ENCODE assay signal across 8 mouse cellular contexts in the genomic region with DNA sequence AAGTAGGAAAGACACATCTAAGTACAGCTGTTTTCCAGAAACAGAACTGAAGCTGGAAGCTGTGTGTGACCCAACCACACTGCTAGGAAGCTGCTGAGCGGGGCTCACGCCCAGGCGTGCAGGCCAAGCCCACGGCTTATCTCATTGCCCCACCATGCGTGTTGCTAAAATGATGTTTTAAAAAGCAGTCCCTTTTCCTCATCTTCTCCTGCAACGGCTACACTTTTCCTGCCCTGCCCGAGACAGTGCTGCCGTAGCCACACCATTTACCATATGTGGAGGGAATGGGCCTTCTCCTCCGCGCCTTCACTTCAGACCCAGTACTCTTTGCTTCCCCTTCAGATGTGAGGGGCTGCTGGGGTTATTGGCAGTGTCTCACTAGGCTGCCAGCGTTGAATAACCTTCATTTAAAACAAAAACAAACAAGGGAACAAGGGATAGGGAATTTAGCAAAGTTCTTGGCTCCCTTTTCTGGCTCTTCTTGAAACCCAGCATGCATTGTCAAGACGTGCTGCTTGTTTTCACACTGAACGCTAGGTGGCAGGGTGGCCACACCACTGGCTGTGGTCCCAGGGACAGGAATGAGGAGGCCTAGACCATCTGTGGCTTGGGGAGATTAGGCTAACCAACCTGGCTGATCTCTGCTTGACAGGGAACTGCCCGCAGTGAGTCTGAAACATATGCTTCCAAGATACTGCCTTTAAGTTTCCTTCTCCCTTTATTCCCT.
DNase-seq lines count a peak whose midpoint lies in the region; ATAC-seq and TF ChIP-seq lines count a peak whose summit lies in the region.

No protein-coding gene starts in this region.

- peak; percentile 87 for ATAC-seq in embryonic facial prominence, embryonic 15.5 days (ENCODE audit: insufficient number of reproducible peaks, low FRiP score, low TSS enrichment, low read depth)
- ATAC-seq in kidney, embryonic 14.5 days (ENCODE audit: low FRiP score, low TSS enrichment) = peak; percentile 90
- ATAC-seq in limb, embryonic 15.5 days (ENCODE audit: insufficient number of reproducible peaks, low FRiP score, low TSS enrichment, low read depth) = peak; percentile 89

- no peak overlapping the region for H3K4me2 ChIP-seq in embryonic facial prominence, embryonic 15.5 days (replicated peaks)
- no peak overlapping the region for H3K4me2 ChIP-seq in kidney, embryonic 14.5 days (replicated peaks; ENCODE audit: low read depth, low read length)
- no peak overlapping the region for H3K4me2 ChIP-seq in limb, embryonic 15.5 days

- peak; percentile 56; the same call in 1 of the 2 replicates for TF ChIP-seq POLR2A in bone marrow, adult 2 months (IDR thresholded peaks at IDR 0.05; ENCODE audit: borderline replicate concordance, control insufficient read depth, low read depth, low read length)

- peak; percentile 93 for DNase-seq in 416B (ENCODE audit: low read depth)
- peak; percentile 84 to 88 for DNase-seq in heart, adult 9 months (ENCODE audit: low spot score in 2 of 2)
- peak; percentile 46 to 59 for DNase-seq in monocyte, adult 2 months (ENCODE audit: low read depth in 1 of 2, low spot score in 2 of 2)
- peak; percentile 84 to 92 for DNase-seq in spleen, postnatal 36 days (ENCODE audit: low spot score in 2 of 2)

- H3K4me3 ChIP-seq in bone marrow, adult 2 months (replicated peaks; ENCODE audit: control insufficient read depth, low read depth, low read length) = no peak overlapping the region
- H3K4me3 ChIP-seq in embryonic facial prominence, embryonic 15.5 days (replicated peaks) = no peak overlapping the region
- no peak overlapping the region for H3K4me3 ChIP-seq in kidney, embryonic 14.5 days (ENCODE audit: low read length)
- no peak overlapping the region for H3K4me3 ChIP-seq in limb, embryonic 15.5 days

- no peaks in the 10 kb centered on the region for H3K36me3 ChIP-seq in embryonic facial prominence, embryonic 15.5 days
- no peaks in the 10 kb centered on the region for H3K36me3 ChIP-seq in kidney, embryonic 14.5 days (ENCODE audit: control insufficient read depth, insufficient read depth, low read length)
- H3K36me3 ChIP-seq in limb, embryonic 15.5 days = no peaks in the 10 kb centered on the region

- 31% methylated on average over 14 of the region's 14 CpGs for WGBS in bone marrow, adult 2 months
- 22% methylated on average over 14 of the region's 14 CpGs for WGBS in embryonic facial prominence, embryonic 15.5 days
- 54% methylated on average over 14 of the region's 14 CpGs for WGBS in kidney, embryonic 14.5 days
- 38% methylated on average over 14 of the region's 14 CpGs for WGBS in limb, embryonic 15.5 days

- no peak overlapping the region for H3K9ac ChIP-seq in embryonic facial prominence, embryonic 15.5 days
- no peak overlapping the region for H3K9ac ChIP-seq in kidney, embryonic 14.5 days (ENCODE audit: low read depth, low read length)
- H3K9ac ChIP-seq in limb, embryonic 15.5 days = no peak overlapping the region

- H3K9me3 ChIP-seq in embryonic facial prominence, embryonic 15.5 days (replicated peaks) = no peaks in the 10 kb centered on the region
- H3K9me3 ChIP-seq in kidney, embryonic 14.5 days (ENCODE audit: control insufficient read depth, low read length) = no peaks in the 10 kb centered on the region
- no peaks in the 10 kb centered on the region for H3K9me3 ChIP-seq in limb, embryonic 15.5 days

- peak overlapping the region; percentile 76 for H3K27ac ChIP-seq in bone marrow, adult 2 months (ENCODE audit: control insufficient read depth, insufficient read depth, low read depth, low read length, poor library complexity)
- H3K27ac ChIP-seq in embryonic facial prominence, embryonic 15.5 days (replicated peaks) = peak overlapping the region; percentile 86
- peak overlapping the region; percentile 43 for H3K27ac ChIP-seq in kidney, embryonic 14.5 days (ENCODE audit: low read depth, low read length)
- peak overlapping the region; percentile 78 for H3K27ac ChIP-seq in limb, embryonic 15.5 days

- peak; percentile 100 for TF ChIP-seq CTCF in bone marrow, adult 2 months (IDR thresholded peaks at IDR 0.05; ENCODE audit: control insufficient read depth, insufficient read depth, low read length)

- H3K27me3 ChIP-seq in embryonic facial prominence, embryonic 15.5 days = no peaks in the 10 kb centered on the region
- H3K27me3 ChIP-seq in kidney, embryonic 14.5 days (ENCODE audit: control insufficient read depth, insufficient read depth, low read length) = no peaks in the 10 kb centered on the region
- no peaks in the 10 kb centered on the region for H3K27me3 ChIP-seq in limb, embryonic 15.5 days

- peaks cover 8% of the 10 kb centered on the region for H3K4me1 ChIP-seq in bone marrow, adult 2 months (ENCODE audit: control insufficient read depth, insufficient read depth, low read length)
- peaks cover 55% of the 10 kb centered on the region for H3K4me1 ChIP-seq in embryonic facial prominence, embryonic 15.5 days
- H3K4me1 ChIP-seq in kidney, embryonic 14.5 days (ENCODE audit: control insufficient read depth, insufficient read depth, low read length) = peaks cover 24% of the 10 kb centered on the region
- H3K4me1 ChIP-seq in limb, embryonic 15.5 days = peaks cover 57% of the 10 kb centered on the region
